Mouse (Mus musculus): ENCODE data around the gene Jag2.

Gene Jag2

DNA sequence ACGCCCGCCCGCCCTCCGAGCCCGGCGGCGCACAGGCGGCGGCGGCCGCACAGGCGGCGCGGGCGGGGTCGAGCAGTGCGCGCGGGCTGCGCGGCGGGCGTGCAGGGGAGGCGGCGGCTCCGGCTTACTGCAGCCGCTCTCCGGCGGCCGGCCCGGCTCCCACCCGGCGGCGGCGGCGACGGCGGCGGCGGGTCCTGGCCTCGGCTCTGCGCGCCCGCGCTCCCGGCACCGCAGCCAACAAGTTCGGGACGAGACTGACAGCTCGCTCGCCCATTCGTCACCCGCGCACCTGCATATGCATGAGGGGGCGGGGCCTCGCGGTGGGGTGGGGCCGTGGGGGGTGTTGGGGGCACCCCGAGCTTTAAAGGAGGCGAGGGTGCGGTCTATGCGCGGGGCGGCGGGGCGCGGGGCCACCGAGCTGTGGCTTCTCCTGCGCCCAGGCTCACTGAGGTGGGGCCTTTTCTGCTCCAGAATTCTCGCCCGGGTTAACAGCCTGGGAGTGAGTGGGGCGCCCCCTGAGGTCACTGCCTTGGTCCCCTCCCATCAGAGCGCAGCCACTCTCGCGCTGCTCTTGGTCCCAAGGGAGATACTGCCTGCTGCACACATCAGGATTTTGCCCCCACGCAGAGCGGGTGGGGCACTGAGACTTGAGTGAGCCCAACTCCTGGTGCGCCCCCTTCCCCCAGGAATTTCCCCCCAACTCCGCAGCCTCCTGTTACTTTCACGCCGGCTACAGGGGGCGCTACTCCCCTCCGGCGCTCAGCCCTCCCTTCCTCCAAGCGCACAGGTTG is at the start of gene Jag2:
TSS of gene Jag2 (minus strand) at position 215 of the 791 bp plus-strand sequence.
- no peak for DNase-seq (ENCODE audit: low spot score in 2 of 2)

DNA sequence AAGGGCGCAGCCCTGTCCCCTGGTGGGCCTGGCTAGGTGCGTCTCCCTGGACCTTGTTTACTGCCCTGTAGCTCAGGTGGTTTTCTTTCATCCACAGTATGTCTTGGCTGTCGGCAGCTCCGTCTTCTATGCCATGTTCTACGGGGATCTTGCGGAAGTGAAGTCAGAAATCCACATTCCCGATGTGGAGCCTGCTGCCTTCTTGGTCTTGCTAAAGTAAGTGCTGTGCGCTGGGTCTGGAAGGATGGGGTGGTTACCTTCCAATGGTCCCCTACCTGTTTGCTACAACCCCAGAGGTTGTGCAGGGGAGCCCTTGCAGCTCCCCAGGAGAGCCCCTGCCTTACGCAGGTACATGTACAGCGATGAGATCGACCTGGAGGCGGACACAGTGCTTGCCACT is 47.6 kb upstream of the Jag2 start:
- DNase-seq (ENCODE audit: low spot score in 2 of 2) = no peak

DNA sequence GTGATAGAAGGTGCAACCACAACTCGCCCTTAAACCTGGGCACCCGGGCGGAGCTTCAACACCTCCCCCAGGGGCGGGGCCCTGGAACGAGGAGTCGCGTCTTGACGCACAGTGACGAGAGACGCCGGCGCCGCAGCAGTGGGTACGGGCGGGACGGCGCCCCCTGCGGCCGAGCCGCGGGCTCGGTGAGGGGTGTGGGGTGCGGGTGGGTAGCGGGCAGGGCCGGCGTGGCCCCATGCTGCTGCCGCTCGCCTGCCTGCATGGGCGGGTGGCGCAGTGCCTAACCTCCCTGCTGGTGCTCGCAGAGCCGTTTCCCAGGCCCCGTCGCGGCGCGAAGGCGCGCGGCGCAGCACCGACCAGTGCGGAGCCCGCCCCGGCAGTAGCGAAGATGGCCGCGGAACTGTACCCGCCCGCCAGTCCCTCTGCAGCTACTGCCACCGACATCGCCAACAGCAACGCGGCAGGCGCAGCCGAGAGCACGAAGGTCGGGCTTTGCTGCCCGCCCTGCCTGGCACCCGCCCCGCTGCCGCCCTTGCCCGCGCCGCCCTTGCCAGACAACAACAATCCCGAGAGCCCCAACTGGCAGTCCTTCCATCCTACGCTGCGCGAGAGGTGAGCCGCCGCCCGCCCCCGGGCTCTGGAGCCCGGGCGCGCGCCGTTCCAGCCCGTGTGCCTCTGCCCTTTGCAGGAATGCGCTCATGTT is 46.9 kb upstream of the Jag2 start, which contains the start of gene Btbd6:
TSS of gene Btbd6 (plus strand) at position 112 of the 703 bp plus-strand sequence.
- DNase-seq (ENCODE audit: low spot score in 2 of 2) = peak; percentile 78 to 87

DNA sequence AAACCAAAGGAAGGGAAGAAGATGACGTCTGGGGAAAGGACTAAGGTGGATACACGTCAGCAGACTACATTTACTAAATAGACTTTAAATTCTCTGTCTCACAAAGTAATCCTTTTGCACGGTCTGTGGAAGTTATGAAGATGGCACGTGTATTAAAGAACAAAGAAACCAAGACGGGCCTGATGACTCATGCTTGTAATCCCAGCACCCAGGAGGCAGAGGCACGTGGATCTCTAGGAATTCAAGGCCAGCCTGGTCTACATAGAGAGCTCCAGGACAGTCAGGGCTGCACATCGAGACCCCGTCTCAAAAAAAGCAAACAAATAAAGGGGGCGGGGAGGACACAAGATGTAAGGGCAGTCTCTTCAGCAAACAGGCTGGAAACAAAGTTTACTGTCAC is 45.2 kb upstream of the Jag2 start:
- DNase-seq (ENCODE audit: low spot score in 2 of 2) = no peak

DNA sequence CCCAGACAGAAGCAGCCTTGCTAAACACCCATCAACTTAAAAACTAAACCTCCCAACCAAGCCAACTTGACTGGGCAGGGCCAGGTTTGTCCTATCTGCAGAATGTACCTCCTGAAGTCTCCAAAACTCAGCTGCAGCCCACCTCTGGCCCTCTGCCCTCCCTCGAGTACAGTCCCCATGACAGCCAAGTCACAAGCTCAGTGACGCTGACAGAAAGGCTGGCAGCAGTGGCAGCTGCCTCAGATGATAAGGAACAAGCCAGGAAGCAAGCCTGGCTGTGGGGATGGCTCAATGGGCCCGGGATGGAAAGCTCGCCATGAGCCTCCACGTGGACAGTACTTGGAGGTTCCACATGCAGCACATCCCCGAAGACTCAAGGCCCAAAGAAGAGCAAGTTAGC is 40.0 kb upstream of the Jag2 start:
- no peak for DNase-seq (ENCODE audit: low spot score in 2 of 2)

DNA sequence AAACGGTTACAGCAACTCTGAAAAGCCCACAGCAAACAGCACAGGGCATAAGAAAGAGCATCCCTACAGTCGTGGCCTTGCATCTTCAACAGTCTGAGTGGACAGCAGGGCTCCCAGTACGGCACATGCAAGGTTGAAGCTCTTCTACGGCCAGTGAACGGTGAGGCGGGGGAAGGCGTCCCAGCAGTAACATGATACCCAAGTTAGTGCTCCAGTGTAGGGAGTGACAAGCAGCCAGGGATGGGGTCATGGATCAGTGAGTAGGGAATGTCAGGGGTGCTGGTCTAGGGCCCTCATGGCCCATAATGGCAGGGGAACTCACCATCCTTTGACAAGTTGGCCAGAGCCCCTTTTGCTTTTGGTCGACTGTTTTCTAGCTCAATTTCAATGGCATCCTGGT is 39.4 kb upstream of the Jag2 start:
- no peak for DNase-seq (ENCODE audit: low spot score in 2 of 2)

DNA sequence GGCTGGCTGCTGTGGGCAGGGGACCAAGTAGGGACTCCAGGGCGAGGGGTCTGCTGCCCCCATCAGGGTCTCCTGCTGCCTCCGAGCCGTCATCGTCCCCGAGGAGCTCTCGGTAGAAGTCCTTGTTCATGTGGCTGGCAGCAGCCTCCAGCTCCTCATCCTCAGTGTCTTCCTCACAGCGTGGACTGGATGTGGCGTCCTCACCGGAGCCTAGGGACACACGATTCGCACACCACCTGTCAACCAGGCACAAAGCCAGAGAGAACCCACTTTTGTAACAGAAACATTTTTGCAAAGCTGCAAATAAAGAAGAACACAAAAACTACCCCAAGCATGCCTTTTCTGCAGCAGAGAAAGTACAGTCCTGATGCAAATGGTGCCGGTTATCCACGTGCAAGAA is 36.2 kb upstream of the Jag2 start:
- DNase-seq (ENCODE audit: low spot score in 2 of 2) = no peak

DNA sequence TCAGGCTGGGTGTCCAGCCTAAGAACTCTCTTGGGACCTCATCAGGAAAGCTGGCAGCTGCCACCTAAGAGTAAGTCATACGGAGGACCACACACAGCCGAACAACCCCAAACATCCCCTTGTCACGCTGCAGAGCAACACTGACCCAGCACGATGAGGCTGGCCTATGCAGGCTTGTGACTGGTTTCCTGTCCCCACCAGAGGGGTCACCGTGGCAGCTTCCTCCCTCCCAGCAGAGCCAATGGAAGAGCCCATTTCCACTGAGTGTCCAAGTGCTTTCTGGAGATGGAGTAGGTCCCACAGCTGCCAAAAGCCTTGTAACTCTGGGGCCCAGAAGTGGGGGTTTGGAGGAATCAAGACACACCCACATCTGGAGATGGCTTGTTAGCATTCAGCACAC is 32.3 kb upstream of the Jag2 start:
- no peak for DNase-seq (ENCODE audit: low spot score in 2 of 2)

DNA sequence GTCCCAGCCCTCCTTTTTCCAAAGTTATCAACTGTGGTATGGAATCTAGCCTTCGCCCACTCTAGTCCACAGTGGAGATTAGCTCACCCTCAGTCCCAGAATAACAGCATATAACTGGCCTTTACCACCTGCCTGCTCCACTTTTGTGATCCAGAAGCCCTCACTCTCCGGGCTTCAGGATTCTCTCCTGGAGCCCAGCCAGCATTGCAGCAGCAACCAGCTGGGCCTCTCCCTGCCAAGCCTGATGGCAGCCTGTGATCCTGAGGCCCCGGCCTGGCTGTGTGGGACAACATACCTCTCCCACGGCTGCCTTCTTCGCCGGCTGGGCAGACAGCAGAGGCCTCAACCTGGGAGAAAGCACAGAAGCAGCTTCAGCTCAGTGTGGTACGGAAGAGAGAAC is 31.9 kb upstream of the Jag2 start:
- no peak for DNase-seq (ENCODE audit: low spot score in 2 of 2)

DNA sequence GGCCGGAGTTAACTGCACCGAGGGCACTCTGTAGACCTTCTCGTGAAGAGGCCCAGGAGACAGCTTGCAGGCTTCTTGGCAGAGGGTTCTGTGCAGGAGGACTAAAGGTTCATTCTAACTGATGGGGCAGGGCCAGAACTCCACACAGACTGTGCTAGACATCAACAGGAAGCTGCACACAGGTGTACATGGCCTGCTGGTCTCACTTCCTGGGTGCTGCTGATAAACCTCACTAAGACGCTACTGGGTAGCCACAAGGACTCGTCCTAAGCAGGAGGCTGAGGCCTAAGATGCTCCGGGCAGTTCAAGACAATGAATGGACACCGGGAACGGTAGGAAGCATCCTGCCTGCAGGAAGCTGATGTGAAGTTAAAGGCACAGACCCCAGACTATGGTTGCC is 29.8 kb upstream of the Jag2 start:
- DNase-seq (ENCODE audit: low spot score in 2 of 2) = no peak

DNA sequence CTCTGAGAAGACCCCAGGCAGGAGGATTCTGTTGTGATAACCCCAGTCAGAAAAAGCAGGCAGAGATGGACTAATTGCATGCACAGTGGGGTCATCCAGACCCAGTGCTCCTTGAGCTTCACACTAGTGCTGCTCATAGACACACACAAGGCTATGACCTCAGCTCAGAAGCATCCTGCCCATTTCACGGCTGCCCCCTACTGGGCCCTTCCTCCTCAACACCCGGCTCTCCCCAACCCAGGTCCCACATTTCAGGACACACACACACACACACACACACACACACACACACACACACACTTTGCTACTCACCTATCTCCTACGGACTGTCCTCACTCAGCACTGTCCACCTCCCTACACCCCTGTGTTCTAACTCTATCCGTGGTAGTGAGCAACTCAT is 28.7 kb upstream of the Jag2 start:
- DNase-seq (ENCODE audit: low spot score in 2 of 2) = no peak

DNA sequence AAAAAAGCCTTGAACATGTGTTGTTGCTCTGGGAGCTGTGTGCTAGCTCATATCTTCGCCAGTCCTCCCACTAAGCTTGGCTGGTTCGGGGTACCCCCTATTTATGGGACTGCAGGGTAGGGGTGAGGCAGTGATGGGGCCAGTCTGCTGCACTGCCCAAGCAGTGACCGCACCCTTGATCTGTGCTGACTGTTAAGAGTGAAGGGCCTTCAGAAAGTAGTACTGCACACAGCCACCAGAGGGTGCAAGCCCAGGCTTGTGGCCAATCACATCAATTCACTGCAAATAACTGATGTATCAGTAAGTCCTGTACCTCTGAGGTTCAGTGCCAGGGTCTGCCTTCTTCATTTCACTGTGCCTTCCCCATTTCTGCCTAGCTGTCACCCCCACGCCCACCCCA is 26.2 kb upstream of the Jag2 start:
- peak; percentile 61 to 73 for DNase-seq (ENCODE audit: low spot score in 2 of 2)

DNA sequence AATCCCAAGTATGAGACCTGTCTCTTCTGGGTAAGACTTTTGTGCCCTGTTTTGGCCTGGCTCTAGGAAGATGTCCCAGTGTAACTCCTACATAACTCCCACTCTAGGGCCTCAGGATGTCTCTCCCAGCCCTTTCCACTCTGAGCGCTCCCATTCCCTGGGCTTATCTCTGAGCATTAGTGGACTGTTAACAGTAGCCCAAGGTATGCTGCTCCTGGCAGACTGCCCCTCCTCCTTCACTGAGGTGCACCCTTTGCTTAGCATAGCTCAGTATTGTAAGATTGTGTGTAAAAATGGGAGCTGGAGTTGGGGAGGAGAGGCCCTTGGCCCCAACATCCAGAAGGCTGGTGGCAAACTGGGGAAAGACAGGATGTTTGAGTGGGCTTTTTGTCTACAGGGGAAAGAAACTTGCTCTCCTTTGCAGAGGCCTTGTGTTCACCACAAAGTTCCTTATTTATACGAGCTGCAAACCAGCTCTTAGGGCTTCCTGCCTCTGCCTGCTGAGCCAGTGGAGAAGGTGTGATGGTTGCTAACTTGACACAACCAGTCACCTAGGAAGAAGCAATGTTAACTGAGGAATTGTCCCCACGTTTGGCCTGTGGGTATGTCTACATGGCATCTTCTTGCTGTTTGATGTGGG is 23.5 kb upstream of the Jag2 start:
- no peak for DNase-seq (ENCODE audit: low spot score in 2 of 2)

DNA sequence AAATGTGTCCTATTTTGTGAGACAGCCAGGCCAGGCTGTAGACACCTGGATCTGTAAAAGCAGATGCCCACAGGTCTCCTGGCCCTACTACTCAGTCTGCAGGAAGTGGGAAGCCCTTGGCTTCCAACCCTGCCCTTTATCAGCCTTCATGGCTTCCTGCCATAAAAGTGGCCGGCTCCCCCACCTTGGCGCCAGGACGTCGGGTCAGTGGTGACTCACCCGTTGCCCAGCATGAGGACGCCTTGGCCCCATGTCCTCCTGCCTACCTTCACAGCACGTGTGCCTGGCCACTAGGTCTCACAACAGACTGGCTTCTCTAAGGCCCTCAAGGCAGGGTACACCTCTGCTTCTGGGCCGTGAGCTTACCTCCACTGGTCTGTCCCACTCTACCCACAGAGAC is 22.9 kb upstream of the Jag2 start:
- DNase-seq (ENCODE audit: low spot score in 2 of 2) = peak; percentile 33 to 41

DNA sequence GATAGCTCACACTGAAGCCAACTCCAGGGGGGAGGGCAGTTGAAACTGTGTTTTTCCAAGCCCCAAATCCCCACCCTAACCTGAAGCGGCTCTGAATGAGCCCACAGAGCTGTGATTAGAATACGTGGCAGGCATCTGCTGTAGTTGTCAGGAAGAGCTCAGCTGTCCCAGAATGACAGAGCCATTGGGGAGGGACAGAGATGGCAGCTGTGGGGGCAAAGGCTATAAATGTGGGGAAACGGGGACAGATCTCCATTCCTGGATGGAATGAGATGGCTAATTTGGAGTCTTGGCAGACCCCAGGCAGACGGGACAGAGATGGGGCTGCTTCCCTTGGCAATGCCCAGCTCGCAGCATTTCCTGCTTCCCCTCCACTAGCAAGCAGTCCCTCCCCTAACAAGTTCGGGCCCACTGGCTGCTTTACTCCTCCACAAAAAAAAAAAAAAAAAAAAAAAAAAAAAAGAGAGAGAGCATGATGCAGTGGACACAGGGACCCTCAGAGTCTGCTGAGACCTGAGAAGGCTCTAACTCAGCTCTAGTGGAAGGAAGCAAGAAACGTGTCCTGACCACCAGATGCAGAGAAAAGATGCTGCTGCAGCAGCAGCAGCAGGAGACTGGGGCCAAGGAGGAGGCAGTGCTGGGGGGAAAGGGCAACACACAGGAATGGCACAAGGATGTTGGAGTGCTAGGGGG is 21.7 kb upstream of the Jag2 start:
- DNase-seq (ENCODE audit: low spot score in 2 of 2) = no peak

DNA sequence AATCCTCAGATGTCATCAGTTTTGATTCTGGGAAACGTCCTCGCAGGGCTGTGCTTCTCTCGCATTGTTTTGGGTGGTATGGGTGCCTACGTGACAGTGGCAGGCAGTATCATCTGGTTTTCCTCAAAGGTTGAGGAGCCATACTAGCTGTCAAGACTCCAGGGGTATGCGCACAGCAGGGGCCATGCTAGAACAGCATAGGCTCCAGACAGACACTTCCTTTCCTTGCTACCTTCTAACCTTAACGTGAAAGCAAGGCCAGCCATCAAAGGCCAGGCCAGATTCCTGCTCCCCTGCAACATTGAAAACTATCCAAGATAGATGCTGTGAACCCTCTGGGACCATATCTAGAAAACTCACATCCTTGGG is 21.2 kb upstream of the Jag2 start:
- no peak for DNase-seq (ENCODE audit: low spot score in 2 of 2)

DNA sequence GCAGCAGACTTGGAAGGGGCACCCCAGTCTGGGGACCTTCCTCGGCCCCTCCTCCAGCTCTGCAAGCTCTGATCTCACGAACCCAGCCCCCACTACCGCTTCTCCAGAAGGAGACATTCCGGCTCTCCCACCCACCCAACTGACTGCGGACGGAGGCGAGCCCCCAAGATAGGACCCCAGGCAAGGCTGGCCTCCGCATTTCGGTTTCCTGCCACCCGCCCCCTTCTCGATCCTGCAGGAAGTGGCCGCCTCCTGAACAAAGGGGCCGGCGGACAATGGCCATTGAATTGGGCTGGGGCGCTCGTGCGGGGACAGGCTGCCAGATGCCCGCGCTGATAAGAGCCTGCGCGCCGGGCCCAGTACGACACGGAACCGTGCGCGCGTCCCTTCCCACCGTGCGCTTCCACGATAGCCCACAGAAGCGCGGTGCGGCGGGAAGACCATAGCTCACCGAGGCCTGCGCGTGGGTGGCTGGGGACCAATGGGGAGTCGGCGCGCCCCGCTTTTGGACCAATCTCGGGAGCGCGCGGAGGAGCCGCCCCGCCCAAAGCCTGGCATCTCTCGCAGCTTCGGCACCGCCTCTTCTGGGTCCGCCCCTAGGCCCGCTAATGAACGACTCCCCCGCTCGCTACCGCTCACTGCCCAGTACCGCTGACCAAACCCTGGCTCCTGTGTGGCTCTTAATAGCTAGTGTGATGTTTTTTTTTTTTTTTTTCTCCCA is 20.6 kb upstream of the Jag2 start:
- DNase-seq (ENCODE audit: low spot score in 2 of 2) = peak; percentile 59 to 68

DNA sequence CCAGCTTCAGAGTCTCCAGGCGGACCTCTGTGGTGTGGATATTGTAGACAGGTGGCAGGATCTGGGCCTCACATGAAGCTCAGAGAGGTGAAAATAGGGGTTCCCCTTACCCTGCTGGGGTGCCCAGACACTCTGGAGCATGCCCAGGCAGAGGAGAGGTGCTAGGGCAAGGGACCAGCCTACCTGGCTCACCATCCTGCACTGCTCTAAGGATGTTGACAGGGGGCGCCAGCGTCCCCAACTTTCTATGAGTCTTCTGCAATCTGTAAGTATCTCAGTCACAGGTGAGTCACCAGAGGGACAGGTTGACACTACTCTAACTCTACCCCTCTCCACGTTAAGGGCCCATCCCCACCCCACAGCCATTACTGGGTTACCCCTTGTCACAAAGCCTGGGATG is 17.7 kb upstream of the Jag2 start:
- peak in 1 of 2 experiments; percentile 48 for DNase-seq (ENCODE audit: low spot score in 2 of 2)

DNA sequence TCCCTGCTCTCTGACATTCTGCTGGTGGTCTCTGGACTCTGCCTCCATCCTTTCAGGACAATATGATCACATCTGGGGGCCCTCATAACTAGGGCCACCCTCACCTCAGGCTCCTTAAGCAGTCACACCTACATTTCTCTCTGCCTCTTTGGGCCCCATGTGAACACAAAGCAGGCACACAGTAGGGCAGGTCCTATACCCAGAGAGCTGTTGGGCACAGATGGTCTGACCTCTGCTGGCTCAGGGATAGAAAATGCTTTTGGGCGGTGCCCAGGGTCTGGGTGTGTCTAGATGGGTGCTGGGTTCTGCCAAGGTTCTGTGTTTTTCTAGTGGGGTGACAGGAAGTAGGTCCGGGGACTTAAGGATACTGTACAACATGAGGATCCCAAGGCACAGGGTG is 14.1 kb upstream of the Jag2 start:
- DNase-seq (ENCODE audit: low spot score in 2 of 2) = no peak

DNA sequence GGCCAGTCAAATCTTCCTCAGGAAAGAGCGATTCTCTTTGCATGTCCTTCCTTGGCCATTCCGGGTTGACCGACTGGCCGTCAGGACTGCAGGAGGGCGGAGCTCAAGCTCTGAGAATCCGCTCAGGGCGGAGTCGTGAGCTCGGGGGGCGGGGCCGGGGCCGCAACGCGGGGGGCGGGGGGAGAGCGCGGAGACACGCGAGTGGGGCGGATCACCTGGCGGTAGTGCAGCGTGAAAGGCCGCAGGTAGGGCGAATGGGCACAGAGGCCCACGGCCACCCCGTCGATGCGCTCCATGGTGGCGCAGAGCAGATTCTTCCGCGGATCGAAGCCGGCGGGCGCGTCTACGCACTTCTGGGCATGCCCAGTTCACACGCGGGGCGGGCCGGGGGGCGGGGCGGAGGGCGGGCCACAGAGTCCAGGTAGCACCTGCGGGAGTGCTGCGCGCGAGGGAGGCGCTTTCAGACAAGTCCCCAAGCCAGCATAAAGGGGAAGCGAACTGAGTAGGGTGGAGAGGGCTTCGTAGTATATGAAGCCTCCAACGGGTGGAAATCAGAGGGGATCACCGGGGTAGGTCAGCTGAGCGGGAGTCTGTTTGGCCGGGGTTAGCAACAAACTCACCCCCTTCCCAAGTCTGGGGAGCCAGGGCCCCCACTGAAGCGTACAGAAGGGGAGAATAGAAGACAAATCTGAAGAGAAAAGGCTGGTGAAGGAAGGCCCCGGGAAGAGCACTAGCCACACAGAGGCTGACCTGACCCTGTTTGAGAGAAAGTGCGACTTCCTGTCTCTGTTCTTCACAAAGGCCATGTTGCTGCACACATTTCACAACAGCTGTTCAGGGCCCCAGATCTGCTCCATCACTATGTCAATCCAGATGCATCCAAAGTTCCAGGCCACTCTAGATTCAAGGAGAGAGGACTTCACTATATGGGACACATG is 12.5 kb upstream of the Jag2 start, which contains the start of gene Nudt14:
TSS of gene Nudt14 (minus strand) at position 349 of the 938 bp plus-strand sequence.
- peak; percentile 77 to 79 for DNase-seq (ENCODE audit: low spot score in 2 of 2)

All from natural killer cell, adult 2 months (primary cell).